Mouse (Mus musculus) cerebellum, adult 11 months (tissue): Measurements from ENCODE around the gene Tas2r143.

Source experiments
- DNase-seq: peaks from one replicate; pipeline ENCODE4 v3.0.0; 2022

The Tas2r143 gene

GRCm38 (mm10) chr6:42399938-42400337 lies at the start of gene Tas2r143:
TSS of gene Tas2r143 (plus strand) at chr6:42400238.
- DNase-seq = no peak

- DNase-seq = no peak
Observed at GRCm38 (mm10) chr6:42350968-42351775, 48.9 kb upstream of the Tas2r143 start.

- no peak for DNase-seq
Observed at GRCm38 (mm10) chr6:42351776-42352485, 48.1 kb upstream of the Tas2r143 start.

- DNase-seq = no peak
Observed at GRCm38 (mm10) chr6:42352486-42352846, 47.6 kb upstream of the Tas2r143 start.

GRCm38 (mm10) chr6:42353180-42353579 lies 46.9 kb upstream of the Tas2r143 start:
- no peak for DNase-seq

- no peak for DNase-seq
Observed at GRCm38 (mm10) chr6:42354076-42355019, 45.7 kb upstream of the Tas2r143 start.

- no peak for DNase-seq
Observed at GRCm38 (mm10) chr6:42355366-42355765, 44.7 kb upstream of the Tas2r143 start.

- DNase-seq = no peak
Observed at GRCm38 (mm10) chr6:42355794-42356600, 44.0 kb upstream of the Tas2r143 start.

GRCm38 (mm10) chr6:42356913-42357312 lies 43.1 kb upstream of the Tas2r143 start:
- no peak for DNase-seq

GRCm38 (mm10) chr6:42357901-42358300 lies 42.1 kb upstream of the Tas2r143 start:
- no peak for DNase-seq

- DNase-seq = no peak
Observed at GRCm38 (mm10) chr6:42358901-42359300, 41.1 kb upstream of the Tas2r143 start.

- no peak for DNase-seq
Observed at GRCm38 (mm10) chr6:42359364-42360147, 40.5 kb upstream of the Tas2r143 start.

- no peak for DNase-seq
Observed at GRCm38 (mm10) chr6:42360231-42360840, 39.7 kb upstream of the Tas2r143 start.

- no peak for DNase-seq
Observed at GRCm38 (mm10) chr6:42361041-42361895, 38.8 kb upstream of the Tas2r143 start.

GRCm38 (mm10) chr6:42362074-42362473 lies 38.0 kb upstream of the Tas2r143 start:
- DNase-seq = no peak

- DNase-seq = no peak
Observed at GRCm38 (mm10) chr6:42362497-42362896, 37.5 kb upstream of the Tas2r143 start.

GRCm38 (mm10) chr6:42362974-42363373 lies 37.1 kb upstream of the Tas2r143 start:
- no peak for DNase-seq

GRCm38 (mm10) chr6:42364066-42364465 lies 36.0 kb upstream of the Tas2r143 start:
- DNase-seq = no peak

- DNase-seq = no peak
Observed at GRCm38 (mm10) chr6:42364607-42365006, 35.4 kb upstream of the Tas2r143 start.

- DNase-seq = no peak
Observed at GRCm38 (mm10) chr6:42365215-42365614, 34.8 kb upstream of the Tas2r143 start.
